Mouse (Mus musculus) stomach, postnatal 0 days (tissue): Measurements from ENCODE around the gene Alox15.

ENCODE experiments used
- CTCF ChIP-seq: IDR thresholded peaks from 2 replicates; pipeline ENCODE4 v1.5.1; 2016; ENCODE audit warnings: antibody characterized with exemption, low read depth, mild to moderate bottlenecking, moderate library complexity
- EP300 ChIP-seq: optimal IDR thresholded peaks from 2 replicates; pipeline ENCODE3; 2016; ENCODE audit warnings: antibody characterized with exemption

DNA sequence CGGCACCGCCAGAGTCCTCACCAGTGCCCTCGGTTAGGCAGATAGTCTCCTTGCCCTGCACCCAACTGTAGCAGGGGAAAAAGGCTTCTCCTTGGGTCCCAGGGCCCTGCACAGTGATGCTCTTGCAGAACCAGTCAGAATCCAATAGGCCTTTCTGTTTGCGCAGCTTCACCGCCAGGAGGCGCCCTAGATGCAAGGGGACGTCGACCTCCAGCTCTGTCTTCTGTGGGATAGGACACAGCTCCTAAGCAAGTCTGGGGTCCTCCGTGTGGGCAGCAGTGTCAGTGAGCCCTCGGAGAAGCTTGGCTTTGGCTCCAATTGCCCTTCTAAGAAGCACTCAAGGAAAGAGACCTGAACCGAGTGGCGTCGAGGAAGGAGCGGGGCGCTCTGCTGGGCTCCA, 30.2 kb downstream of the Alox15 start:
- TF ChIP-seq CTCF: peak; percentile 88
- no peak for TF ChIP-seq EP300
